Mouse (Mus musculus) liver, postnatal 0 days (tissue): ENCODE results near the gene Tacr2. TPM values are rescaled to one million over a fixed set of nuclear protein-coding genes. Genes with fewer than 3 reads are reported as not detected.

Experiments
- ATAC-seq: fragments of 200-750 bp; cut with Nextera tagmentation; 2 replicates; pipeline ENCODE4 v1.8.0; 2017; ENCODE audit warnings: mild to moderate bottlenecking, moderate library complexity
- DNase-seq: peaks from one replicate; pipeline ENCODE4 v3.0.0-alpha.2; 2016
- H3K27ac ChIP-seq: fragments of 300-500 bp; sonication (generic); 2 replicates; pipeline ENCODE4 v1.5.1; 2014; ENCODE audit warnings: antibody characterized with exemption, moderate library complexity, mild to moderate bottlenecking, low read depth
- H3K27me3 ChIP-seq: fragments of 300-500 bp; sonication (generic); 2 replicates; pipeline ENCODE4 v1.6.1; 2014; ENCODE audit warnings: low read length, control low read depth, mixed read lengths; ENCODE audit not compliant: insufficient read depth
- H3K36me3 ChIP-seq: fragments of 300-500 bp; sonication (generic); replicated peaks from 2 replicates; pipeline ENCODE4 v1.6.1; 2014; ENCODE audit warnings: mild to moderate bottlenecking, control low read depth, low read length, moderate library complexity, mixed read lengths; ENCODE audit not compliant: insufficient read depth
- H3K4me1 ChIP-seq: fragments of 300-500 bp; sonication (generic); 2 replicates; pipeline ENCODE4 v1.6.1; 2014; ENCODE audit warnings: antibody characterized with exemption, mild to moderate bottlenecking, control low read depth; ENCODE audit not compliant: insufficient read depth
- H3K4me2 ChIP-seq: fragments of 300-500 bp; sonication (generic); 2 replicates; pipeline ENCODE4 v1.6.1; 2014; ENCODE audit warnings: low read depth, mild to moderate bottlenecking, low read length, moderate library complexity, mixed read lengths
- H3K4me3 ChIP-seq: fragments of 300-500 bp; sonication (generic); 2 replicates; pipeline ENCODE4 v1.5.1; 2014; ENCODE audit warnings: low read depth, low read length
- H3K9ac ChIP-seq: fragments of 300-500 bp; sonication (generic); replicated peaks from 2 replicates; pipeline ENCODE4 v1.6.1; 2014; ENCODE audit warnings: mild to moderate bottlenecking, moderate library complexity
- H3K9me3 ChIP-seq: fragments of 300-500 bp; sonication (generic); 2 replicates; pipeline ENCODE4 v1.6.1; 2016; ENCODE audit warnings: mild to moderate bottlenecking, control low read depth, low read length, mixed read lengths
- CTCF ChIP-seq: sonication (generic); IDR thresholded peaks from 2 replicates; pipeline ENCODE4 v1.5.1; 2016; ENCODE audit warnings: antibody characterized with exemption, low read depth
- EP300 ChIP-seq: IDR thresholded peaks from 2 replicates; pipeline ENCODE4 v1.6.1; 2016; ENCODE audit warnings: antibody characterized with exemption, low read depth, mild to moderate bottlenecking
- WGBS: fragments of 180-500 bp; shearing (Covaris S2); extraction: QIAGEN DNeasy Blood & Tissue Kit; methylation state at CpG from one replicate; pipeline ENCODE4 v1.1.7; 2014; ENCODE audit not compliant: insufficient replicate concordance; 5-methylcytosine and 5-hydroxymethylcytosine counted together
- polyA plus RNA-seq: library from polyadenylated mRNA; unstranded; fragments of >200 nt; fragmentation: Nextera tagmentation; extraction: Ambion mirVana; gene quantifications from 2 replicates; pipeline ENCODE4 v1.2.1, GENCODE M21; 2015

Gene Tacr2
- polyA plus RNA-seq, 1 experiment from 2014 or later = not detected

DNA sequence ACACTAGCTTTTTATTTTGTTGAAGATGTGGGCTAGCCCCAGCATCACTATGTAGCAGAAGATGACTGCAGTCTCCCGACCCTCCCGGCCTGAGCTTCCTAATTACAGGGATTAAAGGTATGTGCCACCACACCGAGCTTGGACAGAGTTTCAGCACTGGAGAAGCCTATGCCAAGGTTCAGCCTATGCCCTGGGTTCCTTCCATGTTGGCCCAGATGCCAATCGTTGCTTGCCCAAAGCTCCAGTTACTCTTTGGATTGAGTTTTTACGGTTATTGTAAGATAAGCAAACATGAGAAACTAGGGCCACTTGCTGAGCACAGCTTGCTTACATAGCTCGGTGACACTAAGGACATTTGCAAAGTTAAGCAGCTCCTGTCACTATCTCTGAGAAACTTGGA, 52.9 kb downstream of the Tacr2 start:
- no peak overlapping the region for H3K27ac ChIP-seq
- WGBS = 90% methylated on average over 6 of the region's 6 CpGs

DNA sequence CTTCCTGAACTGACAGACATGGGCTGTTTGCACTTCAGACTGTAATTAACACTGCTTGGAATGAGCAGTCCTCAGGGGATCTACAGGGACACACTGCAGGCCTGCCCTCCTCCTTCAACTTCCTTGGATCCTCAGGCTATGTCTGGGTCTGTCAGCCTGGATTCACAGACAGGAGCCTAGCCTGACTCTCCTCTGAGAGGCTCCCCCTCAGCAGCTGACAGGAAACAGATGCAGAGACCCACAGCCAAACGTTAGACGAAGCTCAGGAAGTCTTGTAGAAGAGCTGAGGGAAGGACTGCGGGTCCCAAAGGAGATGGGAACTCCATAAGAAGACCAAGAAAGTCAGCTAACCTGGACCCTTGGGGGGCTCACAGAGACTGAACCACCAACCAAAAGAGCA, 54.2 kb downstream of the Tacr2 start:
- H3K36me3 ChIP-seq = peaks cover 43% of the 10 kb centered on the region
- no peak overlapping the region for H3K9ac ChIP-seq
- H3K4me1 ChIP-seq = peaks cover 3% of the 10 kb centered on the region
- H3K4me3 ChIP-seq = no peak overlapping the region
- TF ChIP-seq EP300 = no peak
- TF ChIP-seq CTCF = no peak
- no peaks in the 10 kb centered on the region for H3K9me3 ChIP-seq
- no peaks in the 10 kb centered on the region for H3K27me3 ChIP-seq
- 0 out of 2 replicates have a peak, but pooled peaks have one; percentile 27 for ATAC-seq
- 36% methylated on average over 3 of the region's 3 CpGs for WGBS
- DNase-seq = no peak
- H3K4me2 ChIP-seq = no peak overlapping the region
- no peak overlapping the region for H3K27ac ChIP-seq

More for the DNA sequence above, 52.9 kb downstream of the Tacr2 start:
- H3K9ac ChIP-seq = no peak overlapping the region
- TF ChIP-seq EP300 (no peak), CTCF (no peak)
- no peak for ATAC-seq
- H3K4me3 ChIP-seq = no peak overlapping the region
- H3K4me1 ChIP-seq = peaks cover 3% of the 10 kb centered on the region; the same call in 1 of the 2 replicates
- peaks cover 50% of the 10 kb centered on the region for H3K36me3 ChIP-seq
- H3K9me3 ChIP-seq = no peaks in the 10 kb centered on the region
- no peak overlapping the region for H3K4me2 ChIP-seq
- H3K27me3 ChIP-seq = no peaks in the 10 kb centered on the region
- no peak for DNase-seq

DNA sequence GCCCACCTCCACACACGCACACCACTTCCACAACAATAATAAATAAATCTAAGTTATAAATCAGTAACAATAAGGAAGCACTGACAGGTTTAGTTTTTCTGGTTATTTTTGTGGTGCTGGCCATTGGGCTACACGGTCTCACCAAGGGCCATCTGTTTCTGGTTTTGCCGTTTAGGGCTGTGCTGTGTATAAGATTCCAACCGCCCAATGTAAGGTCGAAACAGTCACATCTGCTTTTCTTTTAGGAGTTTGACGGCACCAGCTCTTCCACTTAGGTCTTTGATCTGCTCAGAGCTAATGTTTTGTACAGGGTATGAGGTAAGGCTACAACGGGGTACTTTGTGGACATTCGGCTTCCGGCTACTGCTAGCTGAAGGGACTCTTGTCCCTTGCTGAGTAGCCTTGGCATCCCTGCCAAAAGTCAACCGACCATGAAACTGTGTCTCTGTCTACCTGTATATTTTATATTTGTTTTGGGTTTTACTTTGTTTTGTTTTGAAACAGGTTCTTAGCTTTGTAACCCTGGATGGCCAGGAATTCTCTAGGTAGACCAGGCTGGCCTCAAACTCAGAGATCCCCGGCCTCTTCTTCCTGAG, 56.8 kb downstream of the Tacr2 start:
- H3K4me2 ChIP-seq = no peak overlapping the region
- peaks cover 13% of the 10 kb centered on the region for H3K4me1 ChIP-seq
- TF ChIP-seq CTCF = no peak
- H3K27ac ChIP-seq = no peak overlapping the region
- 95% methylated on average over 11 of the region's 11 CpGs for WGBS
- H3K9me3 ChIP-seq = no peaks in the 10 kb centered on the region
- DNase-seq (no peak), ATAC-seq (no peak)
- no peak overlapping the region for H3K9ac ChIP-seq
- no peaks in the 10 kb centered on the region for H3K27me3 ChIP-seq
- no peak overlapping the region for H3K4me3 ChIP-seq
- H3K36me3 ChIP-seq = peaks cover 22% of the 10 kb centered on the region

DNA sequence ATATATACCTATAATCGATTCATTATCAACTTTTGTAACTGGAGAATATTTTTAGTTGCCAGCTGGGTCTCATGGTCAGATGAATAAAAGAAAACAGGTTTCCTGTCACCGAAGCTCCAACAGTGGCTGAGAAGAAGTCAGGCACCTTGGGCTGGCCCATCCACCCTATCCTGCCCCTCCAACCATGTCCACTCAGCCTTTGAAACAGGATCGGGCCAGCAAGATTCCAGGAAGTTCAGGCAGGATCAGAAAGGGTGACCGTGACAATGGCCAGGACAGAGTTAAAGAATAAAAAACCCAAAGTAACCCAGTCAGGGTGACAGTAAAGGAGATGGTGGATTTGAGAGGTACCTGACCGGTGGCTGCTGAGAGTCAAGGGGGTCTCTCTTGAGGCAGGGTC, 57.4 kb downstream of the Tacr2 start:
- Histone ChIP-seq H3K27me3 (no peaks in the 10 kb centered on the region), H3K4me1 (peaks cover 19% of the 10 kb centered on the region), H3K9ac (no peak overlapping the region), H3K4me2 (no peak overlapping the region), H3K9me3 (no peaks in the 10 kb centered on the region), H3K36me3 (peaks cover 25% of the 10 kb centered on the region), H3K27ac (no peak overlapping the region), H3K4me3 (no peak overlapping the region)
- TF ChIP-seq EP300 = no peak
- no peak for TF ChIP-seq CTCF
- no peak for ATAC-seq
- 88% methylated on average over 5 of the region's 5 CpGs for WGBS
- DNase-seq = no peak

DNA sequence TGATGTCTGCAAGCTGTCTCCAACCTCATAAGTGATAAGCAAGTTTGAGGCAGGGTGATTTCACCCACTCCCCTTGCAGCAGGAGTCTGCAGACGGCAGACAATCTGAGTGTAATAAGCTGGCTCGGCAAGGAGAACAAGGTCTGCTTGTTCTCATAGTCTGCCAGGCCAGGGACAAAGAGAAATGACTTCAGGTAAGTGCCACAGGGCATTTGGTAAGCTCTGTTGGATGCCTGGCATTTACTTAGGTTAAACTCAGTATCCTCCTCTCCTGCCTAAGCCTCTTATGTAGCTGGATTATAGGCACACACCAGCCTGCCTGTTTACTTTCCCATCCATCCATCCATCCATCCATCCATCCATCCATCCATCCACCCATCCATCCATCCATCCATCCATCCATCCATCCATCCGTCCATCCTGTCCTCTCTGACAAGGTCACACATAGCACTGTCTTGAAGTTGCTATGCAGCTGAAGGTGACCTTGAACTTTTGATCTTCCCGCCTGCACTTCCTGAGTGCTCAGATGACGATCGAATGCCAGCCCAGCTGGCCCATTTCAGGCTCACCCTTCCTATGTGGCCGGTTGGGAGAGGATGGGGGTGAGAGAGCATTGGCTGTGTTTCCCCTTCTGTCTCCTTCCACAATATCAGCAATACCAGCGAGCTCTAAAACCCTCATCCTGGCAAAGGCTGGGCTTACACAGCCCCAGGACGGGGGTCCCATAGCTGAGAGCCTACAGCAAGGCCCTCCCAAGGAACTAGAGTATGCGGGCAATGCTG, 58.2 kb downstream of the Tacr2 start:
- TF ChIP-seq CTCF (no peak), EP300 (no peak)

DNA sequence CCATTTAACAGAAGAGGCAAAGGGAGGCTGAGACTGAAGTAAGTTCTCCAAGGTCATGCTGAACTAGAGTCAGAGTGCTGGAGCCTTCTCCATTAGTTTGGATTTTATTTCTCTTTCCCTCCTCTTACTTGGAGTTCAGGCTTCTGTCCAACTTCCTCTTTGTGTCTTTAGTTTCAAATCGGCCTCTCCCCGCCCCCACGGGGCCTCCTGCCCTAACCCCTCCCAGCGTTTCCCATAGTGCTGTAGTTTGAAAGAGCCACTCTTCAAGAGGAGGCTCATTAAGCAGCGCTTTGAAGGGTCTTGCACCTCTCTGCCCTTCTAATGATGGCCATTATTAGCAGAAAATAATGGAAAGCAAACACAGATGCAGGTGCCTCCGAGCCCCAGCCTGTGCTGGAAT, 59.2 kb downstream of the Tacr2 start:
- DNase-seq (peak; percentile 62), ATAC-seq (0 out of 2 replicates have a peak, but pooled peaks have one; percentile 21)
- peak overlapping the region; percentile 23; the same call in 1 of the 2 replicates for H3K27ac ChIP-seq
- TF ChIP-seq EP300 (no peak), CTCF (no peak)
- H3K27me3 ChIP-seq = no peaks in the 10 kb centered on the region
- peaks cover 21% of the 10 kb centered on the region for H3K4me1 ChIP-seq
- H3K36me3 ChIP-seq = peaks cover 39% of the 10 kb centered on the region
- no peaks in the 10 kb centered on the region for H3K9me3 ChIP-seq
- H3K4me3 ChIP-seq = no peak overlapping the region
- WGBS = 23% methylated on average over 6 of the region's 6 CpGs
- H3K4me2 ChIP-seq = peak overlapping the region; percentile 22
- no peak overlapping the region for H3K9ac ChIP-seq

More for the DNA sequence above, 58.2 kb downstream of the Tacr2 start:
- peaks cover 32% of the 10 kb centered on the region for H3K36me3 ChIP-seq
- H3K4me3 ChIP-seq = no peak overlapping the region
- H3K27ac ChIP-seq = no peak overlapping the region
- ATAC-seq (no peak), DNase-seq (no peak)
- H3K27me3 ChIP-seq = no peaks in the 10 kb centered on the region
- peaks cover 19% of the 10 kb centered on the region for H3K4me1 ChIP-seq
- no peak overlapping the region for H3K4me2 ChIP-seq
- no peaks in the 10 kb centered on the region for H3K9me3 ChIP-seq
- 79% methylated on average over 10 of the region's 10 CpGs for WGBS
- H3K9ac ChIP-seq = no peak overlapping the region
